In the genomic region with DNA sequence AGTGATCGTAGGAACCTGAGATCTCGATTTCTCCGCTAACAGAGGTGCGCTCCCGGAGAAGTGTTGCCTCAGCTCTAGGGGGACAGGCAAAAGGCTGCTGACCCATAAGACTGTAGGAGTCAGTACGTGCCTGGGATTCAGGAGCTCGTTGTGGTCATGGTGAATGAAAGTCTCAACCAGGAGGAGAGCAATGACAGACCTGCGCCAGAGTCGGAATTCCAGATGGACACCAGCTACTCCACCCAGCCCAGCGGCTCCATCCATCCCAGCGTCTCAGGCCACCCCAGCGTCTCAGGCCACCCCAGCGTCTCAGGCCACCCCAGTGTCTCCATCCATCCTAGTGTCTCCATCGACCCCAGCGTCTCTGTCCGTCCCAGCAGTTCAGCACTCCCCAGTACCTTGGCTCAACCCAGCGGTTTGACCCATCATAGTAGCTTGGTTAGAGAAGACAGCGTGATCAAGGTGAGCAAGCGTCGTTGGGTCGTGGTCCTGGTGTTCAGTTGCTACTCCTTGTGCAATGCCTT, we compare ENCODE assay signal across 7 mouse cellular contexts. TPM values are rescaled to one million over a fixed set of nuclear protein-coding genes. Genes with fewer than 3 reads are reported as not detected.
A peak's percentile ranks its signal among the peaks of the same experiment; 100 is the strongest.
DNase-seq lines count a peak whose midpoint lies in the region; ATAC-seq and TF ChIP-seq lines count a peak whose summit lies in the region.

No protein-coding gene starts in this region.

- no peak overlapping the region for H3K27ac ChIP-seq in lung, embryonic 16.5 days (ENCODE audit: low read length)
- H3K27ac ChIP-seq in forebrain, embryonic 12.5 days = no peak overlapping the region
- no peak overlapping the region for H3K27ac ChIP-seq in limb, embryonic 11.5 days (replicated peaks; ENCODE audit: low read depth, low read length)
- H3K27ac ChIP-seq in small intestine, adult 2 months (ENCODE audit: insufficient read depth, low read depth, low read length) = no peak overlapping the region

- H3K27me3 ChIP-seq in lung, embryonic 16.5 days (ENCODE audit: control insufficient read depth, insufficient read depth, low read depth, low read length) = peaks cover 5% of the 10 kb centered on the region; the same call in 1 of the 2 replicates
- peaks cover 32% of the 10 kb centered on the region for H3K27me3 ChIP-seq in forebrain, embryonic 12.5 days
- H3K27me3 ChIP-seq in limb, embryonic 11.5 days (ENCODE audit: control insufficient read depth, insufficient read depth, low read length) = 0 out of 2 replicates have a peak, but pooled peaks cover 2% of the 10 kb centered on the region
- H3K27me3 ChIP-seq in small intestine, adult 2 months (ENCODE audit: control insufficient read depth, insufficient read depth, low read length) = peaks cover 4% of the 10 kb centered on the region; the same call in 1 of the 2 replicates

- no peak for TF ChIP-seq CTCF in small intestine, adult 2 months (IDR thresholded peaks at IDR 0.05; ENCODE audit: extremely low read depth, insufficient read length, insufficient replicate concordance, low read depth, low read length)

- H3K9ac ChIP-seq in lung, embryonic 16.5 days (ENCODE audit: low read length) = peak overlapping the region; percentile 65
- peak overlapping the region; percentile 39; the same call in 1 of the 2 replicates for H3K9ac ChIP-seq in forebrain, embryonic 12.5 days
- H3K9ac ChIP-seq in limb, embryonic 11.5 days (ENCODE audit: low read length) = peak overlapping the region; percentile 35; the same call in 1 of the 2 replicates

- TF ChIP-seq POLR2A in small intestine, adult 2 months (IDR thresholded peaks at IDR 0.05; ENCODE audit: low read depth, low read length) = no peak

- ATAC-seq in lung, embryonic 16.5 days (ENCODE audit: low read depth) = peak; percentile 39
- ATAC-seq in forebrain, embryonic 12.5 days (ENCODE audit: low FRiP score) = peak; percentile 23; the same call in 1 of the 2 replicates
- peak; percentile 28; the same call in 1 of the 2 replicates for ATAC-seq in limb, embryonic 11.5 days (ENCODE audit: insufficient number of reproducible peaks, low FRiP score, low TSS enrichment, low read depth)
- no peak; the same call in 1 of the 2 replicates for ATAC-seq in monocyte, adult 5-6 weeks (replicated peaks; ENCODE audit: insufficient number of reproducible peaks, low FRiP score, low TSS enrichment, poor library complexity, severe bottlenecking)

- H3K4me2 ChIP-seq in lung, embryonic 16.5 days (ENCODE audit: low read depth, low read length) = peak overlapping the region; percentile 84
- H3K4me2 ChIP-seq in forebrain, embryonic 12.5 days = peak overlapping the region; percentile 88
- peak overlapping the region; percentile 82 for H3K4me2 ChIP-seq in limb, embryonic 11.5 days (ENCODE audit: low read depth, severe bottlenecking)

- no peaks in the 10 kb centered on the region for H3K9me3 ChIP-seq in lung, embryonic 16.5 days (ENCODE audit: control insufficient read depth, low read length)
- no peaks in the 10 kb centered on the region for H3K9me3 ChIP-seq in forebrain, embryonic 12.5 days
- no peaks in the 10 kb centered on the region for H3K9me3 ChIP-seq in limb, embryonic 11.5 days (ENCODE audit: control insufficient read depth, low read length)

- H3K36me3 ChIP-seq in lung, embryonic 16.5 days (ENCODE audit: control insufficient read depth, insufficient read depth, low read length) = no peaks in the 10 kb centered on the region
- H3K36me3 ChIP-seq in forebrain, embryonic 12.5 days (replicated peaks) = no peaks in the 10 kb centered on the region
- no peaks in the 10 kb centered on the region for H3K36me3 ChIP-seq in limb, embryonic 11.5 days (ENCODE audit: control insufficient read depth, insufficient read depth, low read length)
- H3K36me3 ChIP-seq in small intestine, adult 2 months (ENCODE audit: control insufficient read depth, insufficient read depth, low read length) = no peaks in the 10 kb centered on the region

- peak overlapping the region; percentile 54 for H3K4me3 ChIP-seq in lung, embryonic 16.5 days (ENCODE audit: low read length)
- H3K4me3 ChIP-seq in forebrain, embryonic 12.5 days (replicated peaks) = peak overlapping the region; percentile 44
- peak overlapping the region; percentile 35 for H3K4me3 ChIP-seq in limb, embryonic 11.5 days (ENCODE audit: low read depth, low read length)
- peak overlapping the region; percentile 63 for H3K4me3 ChIP-seq in small intestine, adult 2 months (ENCODE audit: low read depth, low read length)

- peaks cover 9% of the 10 kb centered on the region for H3K4me1 ChIP-seq in lung, embryonic 16.5 days (replicated peaks; ENCODE audit: control insufficient read depth, insufficient read depth, low read length)
- H3K4me1 ChIP-seq in forebrain, embryonic 12.5 days = peaks cover 14% of the 10 kb centered on the region
- H3K4me1 ChIP-seq in limb, embryonic 11.5 days (ENCODE audit: control insufficient read depth, insufficient read depth, low read length) = peaks cover 3% of the 10 kb centered on the region; the same call in 1 of the 2 replicates
- peaks cover 3% of the 10 kb centered on the region for H3K4me1 ChIP-seq in small intestine, adult 2 months (ENCODE audit: control insufficient read depth, insufficient read depth, insufficient read length, low read length)

- 14% methylated on average over 21 of the region's 21 CpGs for WGBS in lung, embryonic 16.5 days
- 19% methylated on average over 21 of the region's 21 CpGs for WGBS in forebrain, embryonic 12.5 days
- 21% methylated on average over 21 of the region's 21 CpGs for WGBS in limb, embryonic 11.5 days
- WGBS in small intestine, adult 2 months = 18% methylated on average over 21 of the region's 21 CpGs

- no peak for DNase-seq in lung, postnatal 25 days (ENCODE audit: low spot score)
- DNase-seq in limb, embryonic 11.5 days (ENCODE audit: low spot score) = no peak
- DNase-seq in cerebellum, adult 18-20 months = no peak

RNA-seq across cellular contexts. Expression of gene Flvcr2, which starts 0.4 kb away (rescaled TPM):
- 6.5 and 8.3 TPM in 2 replicates for polyA plus RNA-seq in lung, embryonic 16.5 days (2015; fragmentation: Nextera tagmentation; extraction: Ambion mirVana)
- 1.4 and 1.5 TPM in 2 replicates for polyA plus RNA-seq in forebrain, embryonic 12.5 days (2016; fragmentation: Nextera tagmentation; extraction: Ambion mirVana)
- 1.1 and 1.4 TPM in 2 replicates for polyA plus RNA-seq in limb, embryonic 11.5 days (2014; fragmentation: Nextera tagmentation; extraction: Ambion mirVana)
- polyA plus RNA-seq in small intestine, adult 2 months (2012; rRNA removed) = 1.8 and 3.4 TPM in 2 replicates
- total RNA-seq in monocyte, adult 5-6 weeks (2017) = 0.21 TPM in 1 of 3 replicates, not detected in the others
